In the genomic region with DNA sequence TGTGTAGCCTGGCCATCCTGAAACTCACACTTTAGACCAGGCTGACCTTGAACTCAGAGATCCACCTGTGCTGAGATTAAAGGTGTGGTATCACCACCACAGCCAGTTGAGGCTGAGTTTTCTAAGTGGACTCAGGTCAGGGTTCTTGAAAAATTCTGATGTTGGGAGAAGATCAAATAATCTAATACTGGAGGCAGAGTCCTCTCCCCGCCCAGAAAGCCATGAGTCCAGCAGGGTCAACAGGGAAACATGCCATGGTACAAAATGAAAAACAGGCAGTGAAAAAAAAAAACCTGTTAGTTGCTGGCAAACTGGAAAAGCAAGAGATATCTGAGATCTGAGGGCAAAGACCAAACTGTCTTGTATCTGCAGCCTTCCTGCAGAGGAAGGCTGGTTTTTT, we compare ENCODE assay signal across 22 mouse cellular contexts. TPM values are rescaled to one million over a fixed set of nuclear protein-coding genes. Genes with fewer than 3 reads are reported as not detected.
A peak's percentile ranks its signal among the peaks of the same experiment; 100 is the strongest.
DNase-seq lines count a peak whose midpoint lies in the region; ATAC-seq and TF ChIP-seq lines count a peak whose summit lies in the region.
"Had no signal": no experiment of that assay in that cellular context is flagged by ENCODE, and none has a peak within 500 bp of the region (broad histone marks: within the 10 kb centered on the region; RNA-seq: fewer than 3 reads in every experiment).

No protein-coding gene starts in this region.

- no peaks in the 10 kb centered on the region for H3K9me3 ChIP-seq in heart, embryonic 10.5 days
- no peaks in the 10 kb centered on the region for H3K9me3 ChIP-seq in kidney, embryonic 14.5 days (ENCODE audit: control insufficient read depth, low read length)
- H3K9me3 ChIP-seq in intestine, embryonic 16.5 days (ENCODE audit: control insufficient read depth, low read length): no peaks in the 10 kb centered on the region
- H3K9me3 ChIP-seq: embryonic facial prominence, embryonic 12.5 days; G1E; hindbrain, embryonic 10.5 days had no signal

- DNase-seq in heart, adult 11 months: peak; percentile 44
- no peak for DNase-seq in heart, embryonic 10.5 days (ENCODE audit: low spot score)
- peak; percentile 69 to 75 for DNase-seq in kidney, adult 8-10 months
- no peak for DNase-seq in gastrocnemius, postnatal 4 days (ENCODE audit: low spot score in 2 of 2)
- DNase-seq: adrenal gland, postnatal 10 days; B cell, adult 2 months; cerebellum, adult 11-12 months; cerebellum, adult 9-10 months; cerebellum, postnatal 25 days; gastrocnemius, postnatal 14 days; heart, adult 2 months had no signal

- no peak for TF ChIP-seq POLR2A in small intestine, adult 2 months (IDR thresholded peaks at IDR 0.05; ENCODE audit: low read depth, low read length)

- H3K4me1 ChIP-seq in heart, embryonic 10.5 days: peaks cover 5% of the 10 kb centered on the region
- no peaks in the 10 kb centered on the region for H3K4me1 ChIP-seq in kidney, embryonic 14.5 days (ENCODE audit: control insufficient read depth, insufficient read depth, low read length)
- no peaks in the 10 kb centered on the region for H3K4me1 ChIP-seq in intestine, embryonic 16.5 days (ENCODE audit: control insufficient read depth, insufficient read depth, low read length)
- peaks cover 28% of the 10 kb centered on the region; the same call in 1 of the 2 replicates for H3K4me1 ChIP-seq in small intestine, adult 2 months (ENCODE audit: control insufficient read depth, insufficient read depth, insufficient read length, low read length)
- H3K4me1 ChIP-seq: embryonic facial prominence, embryonic 12.5 days; hindbrain, embryonic 10.5 days had no signal

- 69% methylated on average over 1 of the region's 1 CpGs for WGBS in heart, embryonic 10.5 days
- WGBS in kidney, embryonic 14.5 days: 77% methylated on average over 1 of the region's 1 CpGs
- WGBS in intestine, embryonic 16.5 days: 53% methylated on average over 1 of the region's 1 CpGs
- 27% methylated on average over 1 of the region's 1 CpGs for WGBS in small intestine, adult 2 months

- ATAC-seq in kidney, embryonic 14.5 days (ENCODE audit: low FRiP score, low TSS enrichment): no peak
- ATAC-seq in intestine, embryonic 16.5 days: peak; percentile 37
- ATAC-seq: CD4-positive, CD25-positive, alpha-beta regulatory T cell, adult 4 months; forebrain, embryonic 16.5 days had no signal

- TF ChIP-seq CTCF in small intestine, adult 2 months (IDR thresholded peaks at IDR 0.05; ENCODE audit: extremely low read depth, insufficient read length, insufficient replicate concordance, low read depth, low read length): no peak

- H3K36me3 ChIP-seq in heart, embryonic 10.5 days: no peaks in the 10 kb centered on the region
- no peaks in the 10 kb centered on the region for H3K36me3 ChIP-seq in kidney, embryonic 14.5 days (ENCODE audit: control insufficient read depth, insufficient read depth, low read length)
- no peaks in the 10 kb centered on the region for H3K36me3 ChIP-seq in intestine, embryonic 16.5 days (ENCODE audit: control insufficient read depth, insufficient read depth, low read length)
- peaks cover 33% of the 10 kb centered on the region for H3K36me3 ChIP-seq in small intestine, adult 2 months (ENCODE audit: control insufficient read depth, insufficient read depth, low read length)
- H3K36me3 ChIP-seq: embryonic facial prominence, embryonic 12.5 days; G1E; heart, embryonic 12.5 days; hindbrain, embryonic 10.5 days had no signal

- no peak overlapping the region for H3K4me3 ChIP-seq in heart, embryonic 10.5 days
- no peak overlapping the region for H3K4me3 ChIP-seq in kidney, embryonic 14.5 days (ENCODE audit: low read length)
- no peak overlapping the region for H3K4me3 ChIP-seq in intestine, embryonic 16.5 days (ENCODE audit: low read length)
- H3K4me3 ChIP-seq in small intestine, adult 2 months (ENCODE audit: low read depth, low read length): no peak overlapping the region
- H3K4me3 ChIP-seq: embryonic facial prominence, embryonic 12.5 days; heart, adult 2 months; heart, embryonic 12.5 days; hindbrain, embryonic 10.5 days had no signal

- H3K27me3 ChIP-seq in heart, embryonic 10.5 days (ENCODE audit: insufficient read depth, poor library complexity, severe bottlenecking): peaks cover 23% of the 10 kb centered on the region; the same call in 1 of the 2 replicates
- H3K27me3 ChIP-seq in kidney, embryonic 14.5 days (ENCODE audit: control insufficient read depth, insufficient read depth, low read length): no peaks in the 10 kb centered on the region
- no peaks in the 10 kb centered on the region for H3K27me3 ChIP-seq in intestine, embryonic 16.5 days (replicated peaks; ENCODE audit: control insufficient read depth, insufficient read depth, low read length)
- no peaks in the 10 kb centered on the region for H3K27me3 ChIP-seq in small intestine, adult 2 months (ENCODE audit: control insufficient read depth, insufficient read depth, low read length)
- H3K27me3 ChIP-seq: embryonic facial prominence, embryonic 12.5 days had no signal

- H3K27ac ChIP-seq in heart, embryonic 10.5 days: no peak overlapping the region
- H3K27ac ChIP-seq in kidney, embryonic 14.5 days (ENCODE audit: low read depth, low read length): no peak overlapping the region
- H3K27ac ChIP-seq in intestine, embryonic 16.5 days (ENCODE audit: low read length): peak overlapping the region; percentile 53
- peak overlapping the region; percentile 60 for H3K27ac ChIP-seq in small intestine, adult 2 months (ENCODE audit: insufficient read depth, low read depth, low read length)
- H3K27ac ChIP-seq: embryonic facial prominence, embryonic 12.5 days; heart, adult 2 months; hindbrain, embryonic 10.5 days; hindbrain, embryonic 14.5 days had no signal

- H3K4me2 ChIP-seq in kidney, embryonic 14.5 days (replicated peaks; ENCODE audit: low read depth, low read length): no peak overlapping the region
- H3K4me2 ChIP-seq in intestine, embryonic 16.5 days (ENCODE audit: low read depth, low read length): no peak overlapping the region
- H3K4me2 ChIP-seq: embryonic facial prominence, embryonic 12.5 days; heart, embryonic 12.5 days; hindbrain, embryonic 14.5 days had no signal

- H3K9ac ChIP-seq in kidney, embryonic 14.5 days (ENCODE audit: low read depth, low read length): no peak overlapping the region
- H3K9ac ChIP-seq in intestine, embryonic 16.5 days (ENCODE audit: low read depth, low read length): no peak overlapping the region
- H3K9ac ChIP-seq: embryonic facial prominence, embryonic 12.5 days; heart, embryonic 12.5 days; hindbrain, embryonic 14.5 days had no signal

RNA-seq across cellular contexts. Expression of a gene that starts 7.7 kb away (rescaled TPM):
- 0.16 and 0.35 TPM in 2 replicates for polyA plus RNA-seq in heart, embryonic 10.5 days (2016; fragmentation: Nextera tagmentation; extraction: Ambion mirVana)
- 0.32 and 0.41 TPM in 2 replicates for polyA plus RNA-seq in kidney, embryonic 14.5 days (2014; fragmentation: Nextera tagmentation; extraction: Ambion mirVana)
- 0.57 and 0.76 TPM in 2 replicates for polyA plus RNA-seq in intestine, embryonic 16.5 days (2015; fragmentation: Nextera tagmentation; extraction: Ambion mirVana)
- 0.44 and 0.72 TPM in 2 replicates for polyA plus RNA-seq in small intestine, adult 2 months (2012; rRNA removed)
- total RNA-seq in gastrocnemius, postnatal 4 days (2021): not detected
- total RNA-seq: gastrocnemius, postnatal 14 days; heart, adult 2 months; heart, postnatal 25 days had no signal

RNA-seq across cellular contexts. Expression of a gene that starts 38.1 kb away (rescaled TPM):
- not detected in 2 replicates for polyA plus RNA-seq in heart, embryonic 10.5 days (2016; fragmentation: Nextera tagmentation; extraction: Ambion mirVana)
- polyA plus RNA-seq in kidney, embryonic 14.5 days (2014; fragmentation: Nextera tagmentation; extraction: Ambion mirVana): 0.18 and 0.23 TPM in 2 replicates
- polyA plus RNA-seq in intestine, embryonic 16.5 days (2015; fragmentation: Nextera tagmentation; extraction: Ambion mirVana): 0.70 and 1.4 TPM in 2 replicates
- polyA plus RNA-seq in small intestine, adult 2 months (2012; rRNA removed): 3.7 and 7.1 TPM in 2 replicates
- under 1 TPM in 1 of 2 experiments, not detected in 1; 0.20 TPM for total RNA-seq in gastrocnemius, postnatal 4 days (2021)
- total RNA-seq: heart, postnatal 25 days had no signal
- polyA plus RNA-seq: G1E had no signal

RNA-seq across cellular contexts. Expression of a gene that starts 38.6 kb away (rescaled TPM):
- not detected in 2 replicates for polyA plus RNA-seq in heart, embryonic 10.5 days (2016; fragmentation: Nextera tagmentation; extraction: Ambion mirVana)
- polyA plus RNA-seq in kidney, embryonic 14.5 days (2014; fragmentation: Nextera tagmentation; extraction: Ambion mirVana): 0.10 and 0.88 TPM in 2 replicates
- 32.5 and 39.9 TPM in 2 replicates for polyA plus RNA-seq in intestine, embryonic 16.5 days (2015; fragmentation: Nextera tagmentation; extraction: Ambion mirVana)
- 120 and 187 TPM in 2 replicates for polyA plus RNA-seq in small intestine, adult 2 months (2012; rRNA removed)
- not detected for total RNA-seq in gastrocnemius, postnatal 4 days (2021)
- total RNA-seq: gastrocnemius, postnatal 14 days; heart, adult 2 months; heart, postnatal 25 days had no signal
- polyA plus RNA-seq: CD4-positive, CD25-positive, alpha-beta regulatory T cell, adult 4 months; G1E; heart, embryonic 12.5 days had no signal

Comparison
In these comparisons a context has a peak if more than half of its experiments do, and no peak if none do; other contexts are left out.
1. DNase-seq: peak in heart, adult 11 months (single experiment) and kidney, adult 8-10 months (2 of 2); none in heart, embryonic 10.5 days (single experiment) and gastrocnemius, postnatal 4 days (0 of 2).
2. H3K27ac ChIP-seq: peak in intestine, embryonic 16.5 days (single experiment) and small intestine, adult 2 months (single experiment); none in heart, embryonic 10.5 days (single experiment) and kidney, embryonic 14.5 days (single experiment).
3. RNA of a gene that starts 38.6 kb away (polyA plus RNA-seq): 120 to 187 TPM in small intestine, adult 2 months and 32.5 to 39.9 TPM in intestine, embryonic 16.5 days; 0.10 to 0.88 TPM in kidney, embryonic 14.5 days and not detected in heart, embryonic 10.5 days; every median in the first group is over 10 times any median in the second.